ENCODE assay signal across 18 mouse cellular contexts in genomic region chr5:46007446-46007845, GRCm38 (mm10).
"Had no signal": no experiment of that assay in that cellular context is flagged by ENCODE, and none has a peak within 500 bp of the region (broad histone marks: within the 10 kb centered on the region; RNA-seq: fewer than 3 reads in every experiment).

No protein-coding gene starts in this region.

- H3K27me3 ChIP-seq: liver, embryonic 13.5 days; liver, embryonic 15.5 days; lung, embryonic 15.5 days; megakaryocyte, embryonic 14.5 days; midbrain, embryonic 13.5 days; midbrain, embryonic 15.5 days; neural tube, embryonic 12.5 days; stomach, embryonic 15.5 days had no signal

- H3K4me1 ChIP-seq: liver, embryonic 13.5 days; liver, embryonic 15.5 days; lung, embryonic 15.5 days; megakaryocyte, embryonic 14.5 days; midbrain, embryonic 13.5 days; midbrain, embryonic 15.5 days; neural tube, embryonic 12.5 days; stomach, embryonic 15.5 days had no signal

- H3K4me2 ChIP-seq: liver, embryonic 11.5 days; liver, embryonic 13.5 days; liver, embryonic 15.5 days; lung, embryonic 15.5 days; midbrain, embryonic 11.5 days; midbrain, embryonic 13.5 days; midbrain, embryonic 15.5 days; neural tube, embryonic 12.5 days; stomach, embryonic 15.5 days had no signal

- H3K9ac ChIP-seq: liver, embryonic 13.5 days; liver, embryonic 15.5 days; liver, postnatal 0 days; lung, embryonic 15.5 days; midbrain, embryonic 13.5 days; midbrain, embryonic 15.5 days; neural tube, embryonic 12.5 days; stomach, embryonic 15.5 days had no signal

- H3K36me3 ChIP-seq: liver, embryonic 13.5 days; liver, embryonic 15.5 days; lung, embryonic 15.5 days; midbrain, embryonic 13.5 days; midbrain, embryonic 15.5 days; neural tube, embryonic 12.5 days; stomach, embryonic 15.5 days had no signal

- H3K4me3 ChIP-seq: liver, embryonic 13.5 days; liver, embryonic 15.5 days; lung, embryonic 15.5 days; megakaryocyte, embryonic 14.5 days; midbrain, embryonic 13.5 days; midbrain, embryonic 15.5 days; neural tube, embryonic 12.5 days; stomach, embryonic 15.5 days had no signal

- DNase-seq: liver; liver, embryonic 13.5 days; liver, postnatal 0 days; lung, postnatal 36 days; thymus, adult 18-20 months; thymus, postnatal 14 days; thymus, postnatal 36 days had no signal

- ATAC-seq: liver, postnatal 0 days; midbrain, embryonic 13.5 days; midbrain, embryonic 15.5 days had no signal

- H3K9me3 ChIP-seq: liver, embryonic 13.5 days; liver, embryonic 15.5 days; lung, embryonic 15.5 days; midbrain, embryonic 13.5 days; midbrain, embryonic 15.5 days; neural tube, embryonic 12.5 days; stomach, embryonic 15.5 days had no signal

- H3K27ac ChIP-seq: liver, embryonic 13.5 days; liver, embryonic 15.5 days; lung, embryonic 15.5 days; macrophage; midbrain, embryonic 13.5 days; midbrain, embryonic 15.5 days; neural tube, embryonic 12.5 days; stomach, embryonic 15.5 days; stomach, postnatal 0 days had no signal
